Comparison of ENCODE assay signal across 11 mouse cellular contexts in the genomic region with DNA sequence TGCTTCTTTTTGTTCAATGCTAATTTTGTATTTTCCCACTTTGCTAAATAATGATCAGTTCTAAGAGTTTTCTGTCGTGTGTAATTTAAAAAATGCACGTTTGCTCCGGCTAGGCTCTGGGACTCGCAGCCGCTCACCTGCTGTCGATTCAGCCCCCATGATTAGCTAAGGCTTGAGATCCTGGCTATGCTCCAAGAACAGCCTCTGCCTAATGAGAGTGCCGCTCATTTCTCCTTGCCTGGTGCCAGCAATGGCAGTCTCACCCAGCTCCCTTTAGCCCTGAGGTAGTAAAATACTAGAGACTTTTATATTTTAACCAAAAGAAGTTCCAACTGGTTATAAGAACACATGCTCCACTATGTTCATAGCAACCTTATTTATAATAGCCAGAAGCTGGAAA. TPM values are rescaled to one million over a fixed set of nuclear protein-coding genes. Genes with fewer than 3 reads are reported as not detected.
DNase-seq lines count a peak whose midpoint lies in the region; ATAC-seq lines count a peak whose summit lies in the region.
"Had no signal": no experiment of that assay in that cellular context is flagged by ENCODE, and none has a peak within 500 bp of the region (broad histone marks: within the 10 kb centered on the region; RNA-seq: fewer than 3 reads in every experiment).

No protein-coding gene starts in this region.

- H3K27me3 ChIP-seq in kidney, embryonic 15.5 days = no peaks in the 10 kb centered on the region
- H3K27me3 ChIP-seq: limb, embryonic 15.5 days had no signal

- no peaks in the 10 kb centered on the region for H3K36me3 ChIP-seq in kidney, embryonic 15.5 days
- H3K36me3 ChIP-seq: limb, embryonic 15.5 days had no signal

- DNase-seq in kidney, adult 11 months = peak; percentile 8
- DNase-seq in right cerebral cortex, postnatal 10 days (ENCODE audit: low spot score in 2 of 2) = peak; percentile 22 to 35
- DNase-seq in right cerebral cortex, postnatal 36 days (ENCODE audit: low spot score in 2 of 2) = no peak
- DNase-seq in layer of hippocampus, adult 11-12 months (ENCODE audit: low spot score) = peak; percentile 41
- DNase-seq in ovary, postnatal 36 days (ENCODE audit: low spot score) = no peak
- no peak for DNase-seq in left cerebral cortex, adult 18-20 months (ENCODE audit: low spot score in 2 of 2)

- no peak for ATAC-seq in kidney, embryonic 15.5 days (replicated peaks; ENCODE audit: low FRiP score)
- ATAC-seq in inflammation-experienced regulatory T-cells, adult 6 months = no peak

- H3K27ac ChIP-seq in kidney, embryonic 15.5 days = no peak overlapping the region
- H3K27ac ChIP-seq: limb, embryonic 15.5 days; macrophage had no signal

- 78% methylated on average over 7 of the region's 7 CpGs for WGBS in kidney, embryonic 15.5 days

- H3K4me3 ChIP-seq in kidney, embryonic 15.5 days (replicated peaks) = no peak overlapping the region
- H3K4me3 ChIP-seq: limb, embryonic 15.5 days had no signal

- H3K9me3 ChIP-seq in kidney, embryonic 15.5 days (replicated peaks) = no peaks in the 10 kb centered on the region
- H3K9me3 ChIP-seq: limb, embryonic 15.5 days had no signal

- H3K9ac ChIP-seq in kidney, embryonic 15.5 days = no peak overlapping the region
- H3K9ac ChIP-seq: limb, embryonic 15.5 days had no signal

- no peaks in the 10 kb centered on the region for H3K4me1 ChIP-seq in kidney, embryonic 15.5 days

- H3K4me2 ChIP-seq in kidney, embryonic 15.5 days = no peak overlapping the region
- H3K4me2 ChIP-seq: limb, embryonic 15.5 days had no signal

RNA-seq across cellular contexts. Expression of a gene that starts 56.4 kb away (rescaled TPM):
- polyA plus RNA-seq in kidney, embryonic 15.5 days (2015; fragmentation: Nextera tagmentation; extraction: Ambion mirVana) = not detected in 2 replicates
- polyA plus RNA-seq in inflammation-experienced regulatory T-cells, adult 6 months (2017; shearing (Covaris generic)) = under 1 TPM in 1 of 3 experiments, not detected in 2; 0.07 TPM
- not detected for total RNA-seq in left cerebral cortex, adult 18-20 months (2021)
- polyA plus RNA-seq: intestine, embryonic 14.5 days; limb, embryonic 15.5 days; macrophage had no signal

Comparison
In these comparisons a context has a peak if more than half of its experiments do, and no peak if none do; other contexts are left out.
1. DNase-seq: peak in kidney, adult 11 months (single experiment), right cerebral cortex, postnatal 10 days (2 of 2) and layer of hippocampus, adult 11-12 months (single experiment); none in right cerebral cortex, postnatal 36 days (0 of 2), ovary, postnatal 36 days (single experiment) and left cerebral cortex, adult 18-20 months (0 of 2).